Mouse (Mus musculus): Measurements from ENCODE around the gene Ppp2r5a. TPM values are rescaled to one million over a fixed set of nuclear protein-coding genes. Genes with fewer than 3 reads are reported as not detected.

The Ppp2r5a gene
- polyA plus RNA-seq, 1 experiment from 2014 or later, result 10.5 TPM

- Histone ChIP-seq H3K27me3 (replicated peaks; ENCODE audit: control insufficient read depth, insufficient read depth, low read length) (no peaks in the 10 kb centered on the region), H3K36me3 (ENCODE audit: control insufficient read depth, insufficient read depth, low read length) (no peaks in the 10 kb centered on the region), H3K4me2 (ENCODE audit: low read length) (no peak overlapping the region), H3K9me3 (replicated peaks; ENCODE audit: control insufficient read depth, low read length) (no peaks in the 10 kb centered on the region), H3K27ac (ENCODE audit: low read depth, low read length) (no peak overlapping the region), H3K4me1 (ENCODE audit: control insufficient read depth, insufficient read depth, low read length) (no peaks in the 10 kb centered on the region), H3K9ac (ENCODE audit: low read length) (no peak overlapping the region), H3K4me3 (ENCODE audit: low read depth, low read length) (no peak overlapping the region)
- ATAC-seq (no peak), DNase-seq (ENCODE audit: low spot score) (no peak)
- 62% methylated on average over 4 of the region's 4 CpGs for WGBS
Observed at GRCm38 (mm10) chr1:191422164-191422563, 19.1 kb upstream of the Ppp2r5a start.

GRCm38 (mm10) chr1:191421426-191421999 lies 18.4 kb upstream of the Ppp2r5a start:
- Histone ChIP-seq H3K9ac (ENCODE audit: low read length) (no peak overlapping the region), H3K4me1 (ENCODE audit: control insufficient read depth, insufficient read depth, low read length) (no peaks in the 10 kb centered on the region), H3K4me3 (ENCODE audit: low read depth, low read length) (no peak overlapping the region), H3K9me3 (replicated peaks; ENCODE audit: control insufficient read depth, low read length) (no peaks in the 10 kb centered on the region), H3K4me2 (ENCODE audit: low read length) (no peak overlapping the region), H3K27me3 (replicated peaks; ENCODE audit: control insufficient read depth, insufficient read depth, low read length) (no peaks in the 10 kb centered on the region), H3K27ac (ENCODE audit: low read depth, low read length) (no peak overlapping the region), H3K36me3 (ENCODE audit: control insufficient read depth, insufficient read depth, low read length) (no peaks in the 10 kb centered on the region)
- ATAC-seq (no peak), DNase-seq (ENCODE audit: low spot score) (no peak)
- WGBS, result 54% methylated on average over 1 of the region's 1 CpGs

GRCm38 (mm10) chr1:191420930-191421404 lies 17.9 kb upstream of the Ppp2r5a start:
- 66% methylated on average over 6 of the region's 6 CpGs for WGBS
- H3K4me1 ChIP-seq (ENCODE audit: control insufficient read depth, insufficient read depth, low read length), result no peaks in the 10 kb centered on the region
- no peaks in the 10 kb centered on the region for H3K27me3 ChIP-seq (replicated peaks; ENCODE audit: control insufficient read depth, insufficient read depth, low read length)
- no peak overlapping the region for H3K4me3 ChIP-seq (ENCODE audit: low read depth, low read length)
- H3K4me2 ChIP-seq (ENCODE audit: low read length), result no peak overlapping the region
- H3K27ac ChIP-seq (ENCODE audit: low read depth, low read length), result no peak overlapping the region
- ATAC-seq (no peak), DNase-seq (ENCODE audit: low spot score) (no peak)
- H3K9me3 ChIP-seq (replicated peaks; ENCODE audit: control insufficient read depth, low read length), result no peaks in the 10 kb centered on the region
- no peak overlapping the region for H3K9ac ChIP-seq (ENCODE audit: low read length)
- no peaks in the 10 kb centered on the region for H3K36me3 ChIP-seq (ENCODE audit: control insufficient read depth, insufficient read depth, low read length)

GRCm38 (mm10) chr1:191419991-191420751 lies 17.1 kb upstream of the Ppp2r5a start:
- Histone ChIP-seq H3K27ac (ENCODE audit: low read depth, low read length) (no peak overlapping the region), H3K36me3 (ENCODE audit: control insufficient read depth, insufficient read depth, low read length) (no peaks in the 10 kb centered on the region), H3K9ac (ENCODE audit: low read length) (no peak overlapping the region), H3K4me2 (ENCODE audit: low read length) (no peak overlapping the region), H3K27me3 (replicated peaks; ENCODE audit: control insufficient read depth, insufficient read depth, low read length) (no peaks in the 10 kb centered on the region), H3K4me3 (ENCODE audit: low read depth, low read length) (no peak overlapping the region), H3K4me1 (ENCODE audit: control insufficient read depth, insufficient read depth, low read length) (no peaks in the 10 kb centered on the region), H3K9me3 (replicated peaks; ENCODE audit: control insufficient read depth, low read length) (no peaks in the 10 kb centered on the region)
- DNase-seq (ENCODE audit: low spot score) (no peak), ATAC-seq (no peak)
- 57% methylated on average over 8 of the region's 8 CpGs for WGBS

- DNase-seq (ENCODE audit: low spot score), result no peak
Observed at GRCm38 (mm10) chr1:191419421-191419820, 16.3 kb upstream of the Ppp2r5a start.

GRCm38 (mm10) chr1:191418936-191419335 lies 15.9 kb upstream of the Ppp2r5a start:
- 78% methylated on average over 4 of the region's 4 CpGs for WGBS
- Histone ChIP-seq H3K27me3 (replicated peaks; ENCODE audit: control insufficient read depth, insufficient read depth, low read length) (no peaks in the 10 kb centered on the region), H3K4me2 (ENCODE audit: low read length) (no peak overlapping the region), H3K9ac (ENCODE audit: low read length) (no peak overlapping the region), H3K36me3 (ENCODE audit: control insufficient read depth, insufficient read depth, low read length) (no peaks in the 10 kb centered on the region), H3K4me3 (ENCODE audit: low read depth, low read length) (no peak overlapping the region), H3K27ac (ENCODE audit: low read depth, low read length) (no peak overlapping the region), H3K9me3 (replicated peaks; ENCODE audit: control insufficient read depth, low read length) (no peaks in the 10 kb centered on the region), H3K4me1 (ENCODE audit: control insufficient read depth, insufficient read depth, low read length) (no peaks in the 10 kb centered on the region)
- ATAC-seq (no peak), DNase-seq (ENCODE audit: low spot score) (no peak)

More at GRCm38 (mm10) chr1:191419421-191419820, 16.3 kb upstream of the Ppp2r5a start:
- H3K4me1 ChIP-seq (ENCODE audit: control insufficient read depth, insufficient read depth, low read length), result no peaks in the 10 kb centered on the region
- ATAC-seq, result no peak
- no peaks in the 10 kb centered on the region for H3K9me3 ChIP-seq (replicated peaks; ENCODE audit: control insufficient read depth, low read length)
- no peaks in the 10 kb centered on the region for H3K36me3 ChIP-seq (ENCODE audit: control insufficient read depth, insufficient read depth, low read length)
- no peak overlapping the region for H3K4me2 ChIP-seq (ENCODE audit: low read length)
- 64% methylated on average over 6 of the region's 6 CpGs for WGBS
- no peak overlapping the region for H3K27ac ChIP-seq (ENCODE audit: low read depth, low read length)
- no peak overlapping the region for H3K4me3 ChIP-seq (ENCODE audit: low read depth, low read length)
- no peaks in the 10 kb centered on the region for H3K27me3 ChIP-seq (replicated peaks; ENCODE audit: control insufficient read depth, insufficient read depth, low read length)
- H3K9ac ChIP-seq (ENCODE audit: low read length), result no peak overlapping the region

GRCm38 (mm10) chr1:191417111-191417510 lies 14.0 kb upstream of the Ppp2r5a start:
- Histone ChIP-seq H3K36me3 (ENCODE audit: control insufficient read depth, insufficient read depth, low read length) (no peaks in the 10 kb centered on the region), H3K4me1 (ENCODE audit: control insufficient read depth, insufficient read depth, low read length) (no peaks in the 10 kb centered on the region), H3K27me3 (replicated peaks; ENCODE audit: control insufficient read depth, insufficient read depth, low read length) (no peaks in the 10 kb centered on the region), H3K4me3 (ENCODE audit: low read depth, low read length) (no peak overlapping the region), H3K9me3 (replicated peaks; ENCODE audit: control insufficient read depth, low read length) (no peaks in the 10 kb centered on the region), H3K4me2 (ENCODE audit: low read length) (no peak overlapping the region), H3K9ac (ENCODE audit: low read length) (no peak overlapping the region), H3K27ac (ENCODE audit: low read depth, low read length) (no peak overlapping the region)
- DNase-seq (ENCODE audit: low spot score), result no peak
- ATAC-seq, result no peak
- WGBS, result 85% methylated on average over 5 of the region's 5 CpGs

- no peak overlapping the region for H3K27ac ChIP-seq (ENCODE audit: low read depth, low read length)
- H3K36me3 ChIP-seq (ENCODE audit: control insufficient read depth, insufficient read depth, low read length), result no peaks in the 10 kb centered on the region
- H3K9me3 ChIP-seq (replicated peaks; ENCODE audit: control insufficient read depth, low read length), result no peaks in the 10 kb centered on the region
- no peaks in the 10 kb centered on the region for H3K4me1 ChIP-seq (ENCODE audit: control insufficient read depth, insufficient read depth, low read length)
- H3K4me2 ChIP-seq (ENCODE audit: low read length), result no peak overlapping the region
- 10% methylated on average over 3 of the region's 3 CpGs for WGBS
- no peak for ATAC-seq
- no peak for DNase-seq (ENCODE audit: low spot score)
- H3K27me3 ChIP-seq (replicated peaks; ENCODE audit: control insufficient read depth, insufficient read depth, low read length), result no peaks in the 10 kb centered on the region
- no peak overlapping the region for H3K9ac ChIP-seq (ENCODE audit: low read length)
- no peak overlapping the region for H3K4me3 ChIP-seq (ENCODE audit: low read depth, low read length)
Observed at GRCm38 (mm10) chr1:191416611-191417010, 13.5 kb upstream of the Ppp2r5a start.

- no peaks in the 10 kb centered on the region for H3K9me3 ChIP-seq (replicated peaks; ENCODE audit: control insufficient read depth, low read length)
- no peak overlapping the region for H3K9ac ChIP-seq (ENCODE audit: low read length)
- WGBS, result 74% methylated on average over 6 of the region's 6 CpGs
- H3K4me2 ChIP-seq (ENCODE audit: low read length), result no peak overlapping the region
- no peaks in the 10 kb centered on the region for H3K36me3 ChIP-seq (ENCODE audit: control insufficient read depth, insufficient read depth, low read length)
- H3K27ac ChIP-seq (ENCODE audit: low read depth, low read length), result no peak overlapping the region
- DNase-seq (ENCODE audit: low spot score) (no peak), ATAC-seq (no peak)
- no peaks in the 10 kb centered on the region for H3K4me1 ChIP-seq (ENCODE audit: control insufficient read depth, insufficient read depth, low read length)
- H3K4me3 ChIP-seq (ENCODE audit: low read depth, low read length), result no peak overlapping the region
- no peaks in the 10 kb centered on the region for H3K27me3 ChIP-seq (replicated peaks; ENCODE audit: control insufficient read depth, insufficient read depth, low read length)
Observed at GRCm38 (mm10) chr1:191414432-191414831, 11.4 kb upstream of the Ppp2r5a start.

Measured in forebrain, embryonic 14.5 days (tissue).